Mouse (Mus musculus) forebrain, embryonic 10.5 days (tissue): ENCODE data around the gene 1700008P02Rik. TPM values are rescaled to one million over a fixed set of nuclear protein-coding genes. Genes with fewer than 3 reads are reported as not detected.
"Not testable (repeated sequence)": the region's sequence is repeated elsewhere in the genome, so short reads cannot be mapped to it uniquely, and the experiment has no call there.

Experiments
- DNase-seq: peaks from one replicate; pipeline ENCODE4 v3.0.0-alpha.2; 2017; ENCODE audit warnings: low spot score; ENCODE audit errors: extremely low spot score
- H3K27ac ChIP-seq: fragments of 300-500 bp; sonication (generic); 2 replicates; pipeline ENCODE4 v1.5.1; 2016; ENCODE audit warnings: mild to moderate bottlenecking
- H3K27me3 ChIP-seq: fragments of 300-500 bp; sonication (generic); 2 replicates; pipeline ENCODE4 v1.6.1; 2016; ENCODE audit warnings: mild to moderate bottlenecking; ENCODE audit not compliant: poor library complexity, severe bottlenecking
- H3K36me3 ChIP-seq: fragments of 300-500 bp; sonication (generic); replicated peaks from 2 replicates; pipeline ENCODE4 v1.6.1; 2016; ENCODE audit warnings: mild to moderate bottlenecking, moderate library complexity
- H3K4me1 ChIP-seq: fragments of 300-500 bp; sonication (generic); 2 replicates; pipeline ENCODE4 v1.6.1; 2016
- H3K4me3 ChIP-seq: fragments of 300-500 bp; sonication (generic); 2 replicates; pipeline ENCODE4 v1.5.1; 2016; ENCODE audit warnings: mild to moderate bottlenecking, moderate library complexity
- H3K9me3 ChIP-seq: fragments of 300-500 bp; sonication (generic); 2 replicates; pipeline ENCODE4 v1.6.1; 2016; ENCODE audit warnings: mild to moderate bottlenecking, moderate library complexity
- WGBS: fragments of 180-500 bp; shearing (Covaris S2); methylation state at CpG from one replicate; pipeline ENCODE4 v1.1.7; 2016; 5-methylcytosine and 5-hydroxymethylcytosine counted together
- polyA plus RNA-seq: library from polyadenylated mRNA; unstranded; fragments of >200 nt; fragmentation: Nextera tagmentation; extraction: Ambion mirVana; gene quantifications from 2 replicates; pipeline ENCODE4 v1.2.1, GENCODE M21; 2016

Gene 1700008P02Rik
- polyA plus RNA-seq: not detected in 2 replicates

GRCm38 (mm10) chr3:6620343-6620742, at the start of gene 1700008P02Rik:
Gene 1700008P02Rik (minus strand): TSS chr3:6620443.
- Histone ChIP-seq H3K36me3 (no peaks in the 10 kb centered on the region), H3K9me3 (no peaks in the 10 kb centered on the region), H3K27ac (no peak within 1 kb of the TSS), H3K27me3 (no peaks in the 10 kb centered on the region), H3K4me3 (no peak within 1 kb of the TSS), H3K4me1 (no peaks in the 10 kb centered on the region)
- WGBS: 97% methylated on average over 7 of the region's 7 CpGs
- DNase-seq: no peak

DNA sequence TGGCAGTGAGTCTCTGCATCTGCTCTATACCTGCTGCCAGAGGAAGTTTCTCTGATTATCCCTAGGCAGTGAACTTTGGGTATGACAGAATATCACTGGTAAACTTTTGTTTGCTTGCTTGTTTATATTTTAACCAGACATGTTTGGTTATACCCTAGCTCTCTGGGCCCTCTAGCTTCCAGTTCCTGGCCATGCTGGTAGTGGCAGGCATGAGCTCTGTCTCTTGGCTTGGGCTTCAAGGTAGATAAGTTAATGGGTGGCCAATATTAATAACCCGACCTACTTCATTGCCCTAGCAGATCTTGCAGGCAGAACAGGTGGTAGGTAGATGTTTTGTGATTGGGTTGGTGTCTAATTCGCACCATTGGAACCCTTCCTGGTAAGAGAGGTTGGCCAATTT, 29.2 kb upstream of the 1700008P02Rik start:
- Histone ChIP-seq H3K36me3 (no peaks in the 10 kb centered on the region), H3K4me1 (no peaks in the 10 kb centered on the region), H3K27ac (no peak overlapping the region), H3K4me3 (no peak overlapping the region), H3K9me3 (no peaks in the 10 kb centered on the region), H3K27me3 (no peaks in the 10 kb centered on the region)
- 82% methylated on average over 2 of the region's 2 CpGs for WGBS
- no peak for DNase-seq

- not testable (repeated sequence) for H3K9me3 ChIP-seq, H3K27ac ChIP-seq, H3K27me3 ChIP-seq, H3K36me3 ChIP-seq, DNase-seq, H3K4me3 ChIP-seq, H3K4me1 ChIP-seq
Measured at GRCm38 (mm10) chr3:6638151-6638550, 17.9 kb upstream of the 1700008P02Rik start.

DNA sequence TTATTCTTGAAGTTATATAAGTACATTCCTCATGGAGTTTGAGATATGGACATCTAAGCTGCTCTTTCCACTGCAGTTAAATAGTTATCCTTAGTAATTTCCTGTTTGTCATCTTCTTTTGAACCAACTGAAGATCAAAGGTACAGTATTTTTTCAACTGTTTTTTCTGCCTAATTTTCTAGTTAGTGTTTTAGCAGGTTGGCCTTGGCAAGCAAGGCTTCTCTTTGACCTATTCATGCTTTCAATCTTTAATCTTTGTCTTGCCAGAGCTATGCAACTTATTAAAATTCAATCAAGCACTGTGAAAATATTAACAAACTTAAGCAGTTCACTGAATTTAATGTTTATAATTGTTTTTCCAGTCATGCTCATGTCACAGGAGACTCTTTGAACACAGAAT, 14.0 kb upstream of the 1700008P02Rik start:
- Histone ChIP-seq H3K4me3 (no peak overlapping the region), H3K4me1 (no peaks in the 10 kb centered on the region), H3K27ac (no peak overlapping the region), H3K36me3 (no peaks in the 10 kb centered on the region), H3K9me3 (no peaks in the 10 kb centered on the region), H3K27me3 (no peaks in the 10 kb centered on the region)
- DNase-seq: no peak

DNA sequence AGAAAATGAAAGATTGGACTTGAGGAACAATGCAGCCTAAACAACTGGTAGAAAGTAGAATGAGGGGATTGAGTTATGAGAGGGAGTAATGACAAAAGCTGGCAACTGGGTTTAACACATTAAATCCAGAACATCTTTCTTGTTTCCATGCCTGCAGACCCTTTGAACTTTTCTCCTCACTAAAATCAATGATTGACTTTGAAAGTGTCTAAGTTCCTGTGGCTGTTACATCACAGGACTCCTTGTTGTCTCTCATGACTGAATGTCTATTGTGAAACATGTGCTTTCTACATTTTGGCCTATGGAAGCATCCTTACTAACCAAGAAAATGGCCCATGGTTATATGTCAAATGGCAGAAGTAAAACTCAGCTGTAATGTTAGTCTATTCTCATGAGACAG, 2.4 kb downstream of the 1700008P02Rik start:
- DNase-seq: no peak

More for the DNA sequence above, 2.4 kb downstream of the 1700008P02Rik start:
- no peak overlapping the region for H3K27ac ChIP-seq
- no peaks in the 10 kb centered on the region for H3K27me3 ChIP-seq
- no peaks in the 10 kb centered on the region for H3K36me3 ChIP-seq
- no peaks in the 10 kb centered on the region for H3K9me3 ChIP-seq
- no peaks in the 10 kb centered on the region for H3K4me1 ChIP-seq
- no peak overlapping the region for H3K4me3 ChIP-seq
